Mouse (Mus musculus): ENCODE measurements around the gene Gmnc.

DNA sequence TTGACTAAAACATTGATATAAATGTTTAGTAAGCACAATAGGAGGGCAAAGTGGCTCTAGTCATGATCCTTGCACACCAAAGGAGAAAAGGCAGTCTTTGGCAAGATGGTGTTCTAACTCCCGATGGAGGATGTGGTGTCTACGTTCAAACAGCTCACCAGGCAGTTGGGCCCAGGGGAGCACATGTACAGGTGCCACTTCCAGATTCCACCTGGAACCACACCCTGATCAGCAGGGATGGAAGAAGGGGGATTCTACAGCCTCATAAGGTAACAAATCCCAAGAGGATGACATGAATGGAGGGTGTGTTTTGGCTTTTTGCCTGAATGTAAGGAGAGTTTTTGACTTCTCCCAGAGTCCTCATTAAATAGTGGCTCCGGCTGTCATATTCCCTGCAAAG lies 39.9 kb downstream of the Gmnc start:
- TF ChIP-seq POLR2A (IDR thresholded peaks at IDR 0.05; ENCODE audit: low read depth, low read length) (no peak), CTCF (IDR thresholded peaks at IDR 0.05; ENCODE audit: borderline replicate concordance, insufficient read depth, low read length) (no peak)

Measured in embryonic fibroblast, embryonic 13.5 days (primary cell).